Mouse (Mus musculus): ENCODE measurements around the gene Morc3. TPM values are rescaled to one million over a fixed set of nuclear protein-coding genes. Genes with fewer than 3 reads are reported as not detected.
"Not testable (repeated sequence)": the region's sequence is repeated elsewhere in the genome, so short reads cannot be mapped to it uniquely, and the experiment has no call there.

Gene Morc3
- total RNA-seq, 2 experiments from 2014 or later, result 29.2 to 29.9 TPM

DNA sequence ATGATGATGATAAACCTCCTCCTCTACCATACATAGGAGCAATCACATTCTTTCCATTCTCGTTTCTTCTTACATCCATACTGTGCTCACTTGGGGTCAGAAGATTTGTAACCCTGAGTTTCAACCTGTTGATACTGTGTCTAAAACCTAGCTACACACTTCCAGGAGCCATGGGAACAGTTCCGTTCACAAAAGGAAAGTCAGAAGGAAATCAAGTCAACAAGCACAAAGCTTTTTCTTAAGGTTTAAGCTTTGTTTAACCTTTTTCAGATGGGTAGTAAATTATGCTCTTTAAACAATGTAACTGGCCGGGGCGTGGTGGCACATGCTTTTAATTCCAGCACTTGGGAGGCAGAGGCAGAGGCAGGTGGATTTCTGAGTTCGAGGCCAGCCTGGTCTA lies 14.6 kb upstream of the Morc3 start:
- no peak for DNase-seq (ENCODE audit: extremely low spot score in 1 of 2, low spot score in 1 of 2)

DNA sequence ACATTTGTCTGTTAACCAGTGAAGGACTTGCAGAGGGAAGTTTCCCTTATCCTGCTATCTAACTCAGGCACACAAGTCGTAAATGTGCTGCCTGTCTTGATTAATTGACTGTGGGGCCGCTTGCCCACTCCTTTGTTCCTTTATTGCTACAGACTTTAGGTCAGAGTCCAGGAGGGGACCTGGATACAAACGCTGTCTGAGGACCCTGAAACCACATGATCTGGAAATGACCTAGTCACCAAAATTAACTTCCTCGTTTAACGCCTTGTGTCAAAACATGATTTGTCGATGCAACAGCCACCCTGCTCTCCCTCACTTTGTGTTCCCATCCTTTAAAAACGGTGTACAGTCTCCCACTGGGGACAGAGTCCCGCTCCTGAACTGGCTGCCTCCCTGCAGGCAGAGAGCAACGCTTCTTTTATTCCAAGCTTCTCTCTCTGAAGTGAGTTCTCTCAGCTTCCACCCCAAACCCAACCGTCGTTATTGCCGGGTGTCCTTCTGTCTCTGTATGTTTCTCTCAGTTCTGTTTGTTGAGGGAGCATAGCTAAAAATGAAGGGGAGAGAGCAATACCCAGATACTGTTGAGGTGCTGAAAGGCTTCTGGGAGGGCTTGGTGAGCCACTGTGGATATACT lies 13.1 kb upstream of the Morc3 start:
- no peak for DNase-seq (ENCODE audit: extremely low spot score in 1 of 2, low spot score in 1 of 2)

DNA sequence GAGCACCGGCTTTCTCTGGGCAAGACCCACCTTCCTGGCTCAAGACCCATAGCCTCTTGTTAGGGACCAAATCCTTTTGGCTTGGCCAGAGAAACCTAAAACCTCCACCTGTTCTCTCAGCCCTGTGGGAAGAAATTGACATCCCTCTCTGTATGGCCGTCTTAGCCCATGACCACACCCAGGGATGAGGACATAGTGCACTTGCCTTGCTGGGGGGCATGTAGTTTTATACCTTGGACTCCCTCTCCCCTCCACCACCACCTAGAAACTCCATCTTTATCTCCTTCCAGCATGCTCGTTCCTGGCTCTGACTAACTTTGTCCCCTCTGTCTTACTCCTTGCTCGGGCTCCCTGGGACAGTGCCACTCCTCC lies 12.6 kb upstream of the Morc3 start:
- DNase-seq (ENCODE audit: extremely low spot score in 1 of 2, low spot score in 1 of 2), result no peak

DNA sequence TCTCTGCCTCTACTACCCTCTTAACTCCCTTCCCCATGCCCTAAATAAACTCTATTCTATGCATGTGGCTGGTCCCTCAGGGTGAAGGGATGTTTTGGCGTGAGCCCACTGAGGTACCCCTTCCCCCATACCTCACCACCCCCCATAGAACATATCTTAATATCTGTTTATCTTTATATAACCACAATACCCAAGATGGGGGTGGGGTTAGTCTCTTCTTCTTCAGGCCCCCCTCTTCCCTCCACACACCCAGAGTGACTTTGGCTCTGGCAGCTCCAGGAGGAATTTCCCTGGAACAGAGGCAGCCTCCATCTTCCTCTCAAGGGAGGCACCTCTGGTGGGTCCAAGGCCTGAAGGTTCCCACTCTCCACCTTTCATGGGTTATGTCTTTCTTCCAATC lies 11.9 kb upstream of the Morc3 start:
- no peak for DNase-seq (ENCODE audit: extremely low spot score in 1 of 2, low spot score in 1 of 2)

DNA sequence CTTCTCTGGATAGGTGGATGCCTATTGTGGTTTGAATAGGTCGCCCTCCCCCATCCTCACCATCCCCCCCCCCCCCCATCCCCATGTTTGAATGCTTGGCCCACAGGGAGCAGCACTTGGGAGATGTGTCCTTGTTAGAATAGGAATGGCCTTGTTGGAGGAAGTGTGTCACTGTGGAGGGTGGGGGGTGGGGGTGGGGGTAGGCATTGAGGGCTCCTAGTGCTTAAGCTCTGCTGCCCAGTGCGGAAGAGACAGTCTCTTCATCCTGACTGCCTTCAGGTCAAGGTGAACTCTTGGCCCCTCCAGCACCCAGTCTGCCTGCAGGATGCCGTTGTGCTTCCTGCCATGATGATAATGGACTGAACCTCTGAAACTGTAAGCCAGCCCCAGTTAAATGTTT lies 10.2 kb upstream of the Morc3 start:
- no peak for DNase-seq (ENCODE audit: extremely low spot score in 1 of 2, low spot score in 1 of 2)

DNA sequence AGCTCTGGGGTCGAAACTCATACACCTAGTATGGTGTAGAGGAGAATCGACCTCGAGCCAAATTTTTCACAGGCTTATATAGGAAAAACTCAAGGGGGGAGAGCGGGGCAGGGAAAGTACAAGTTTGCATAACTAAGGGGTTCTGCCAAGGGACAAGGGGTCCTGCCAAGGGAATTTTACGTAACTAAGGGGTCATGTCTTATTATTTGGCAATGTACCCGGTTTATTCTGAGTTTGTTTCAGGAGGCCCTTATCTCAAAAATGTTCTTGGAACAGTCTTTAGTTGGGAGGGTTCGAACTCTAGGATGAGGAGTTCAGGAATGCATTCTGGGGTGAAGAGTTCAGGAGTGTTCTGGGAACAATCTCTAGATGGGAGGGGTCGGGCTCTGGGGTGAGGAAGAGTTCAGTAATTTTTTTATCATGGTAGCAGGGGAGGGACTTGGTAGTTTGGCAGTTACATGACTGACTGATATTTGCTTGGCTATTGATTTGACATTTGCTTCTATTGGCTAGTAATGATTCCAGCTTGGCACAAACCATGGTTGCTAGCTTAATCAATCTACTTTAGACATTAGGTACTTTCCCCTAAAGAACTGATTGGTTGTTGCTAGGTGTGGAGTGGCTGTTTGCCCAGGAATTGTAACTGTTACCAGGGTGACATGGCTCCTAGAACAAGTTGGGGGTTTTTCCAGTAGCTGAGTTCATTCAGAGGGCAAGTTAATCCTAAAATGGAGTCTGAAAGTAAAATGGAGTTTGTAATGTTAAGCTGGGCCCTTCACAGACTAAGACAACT lies 9.3 kb upstream of the Morc3 start:
- not testable (repeated sequence) for DNase-seq (ENCODE audit: extremely low spot score in 1 of 2, low spot score in 1 of 2)

DNA sequence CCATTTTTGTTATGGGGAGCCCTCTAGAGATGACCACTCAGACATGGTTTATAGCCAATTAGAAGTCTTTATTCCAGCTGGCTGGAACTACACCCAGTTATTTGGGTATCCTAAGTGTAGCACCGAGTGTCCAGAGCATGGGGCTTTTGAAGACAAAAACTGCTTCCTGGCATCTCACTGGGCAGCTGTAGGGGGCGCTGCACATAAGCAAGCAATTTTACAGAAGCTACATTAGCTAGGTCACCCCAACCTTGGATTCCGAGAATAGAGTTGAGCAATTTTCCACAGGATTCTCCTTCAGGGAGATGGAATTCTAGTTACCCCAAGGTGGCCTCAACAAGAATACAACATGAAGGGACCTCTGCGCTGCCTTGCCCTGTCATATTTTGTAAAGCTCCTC lies 7.1 kb upstream of the Morc3 start:
- no peak for DNase-seq (ENCODE audit: extremely low spot score in 1 of 2, low spot score in 1 of 2)

DNA sequence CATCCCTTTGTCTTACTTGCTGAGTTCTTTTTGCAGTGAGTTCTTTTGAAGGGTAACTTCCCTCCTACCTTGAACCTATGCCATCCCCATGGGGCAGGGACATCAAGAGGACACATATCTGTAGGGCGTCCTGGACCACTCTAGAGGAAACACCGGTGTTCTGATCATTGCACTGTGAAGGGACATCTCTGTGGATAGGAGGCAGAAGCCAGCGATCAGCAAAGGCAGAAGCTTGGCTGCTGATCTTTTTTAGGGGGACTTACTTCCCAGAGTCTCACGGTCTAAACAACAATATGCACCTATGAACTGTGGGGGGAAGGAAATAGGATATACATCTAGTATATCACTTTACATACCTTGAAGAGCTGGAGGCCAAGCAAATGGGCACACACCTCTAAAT lies 6.5 kb upstream of the Morc3 start:
- DNase-seq (ENCODE audit: extremely low spot score in 1 of 2, low spot score in 1 of 2), result no peak

DNA sequence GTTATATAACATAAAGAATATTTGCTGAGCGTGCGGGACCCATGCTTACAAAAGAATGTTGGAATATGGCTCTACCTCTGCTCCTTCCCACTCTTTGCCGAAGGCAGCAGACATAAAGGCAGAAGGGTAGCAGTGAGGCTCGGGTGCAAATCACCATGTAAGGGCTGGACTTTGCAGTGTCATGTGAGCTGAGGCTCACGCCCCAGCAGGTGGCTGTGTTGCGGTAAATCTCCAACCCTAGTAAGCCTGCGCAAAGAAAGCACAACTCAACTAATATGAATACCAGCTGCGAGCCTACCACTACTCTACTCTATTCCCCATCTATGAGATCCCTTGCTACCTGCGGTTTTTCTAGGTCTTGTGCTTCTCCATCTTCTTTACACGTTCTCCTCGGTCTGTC lies 5.9 kb upstream of the Morc3 start:
- DNase-seq (ENCODE audit: extremely low spot score in 1 of 2, low spot score in 1 of 2), result no peak

DNA sequence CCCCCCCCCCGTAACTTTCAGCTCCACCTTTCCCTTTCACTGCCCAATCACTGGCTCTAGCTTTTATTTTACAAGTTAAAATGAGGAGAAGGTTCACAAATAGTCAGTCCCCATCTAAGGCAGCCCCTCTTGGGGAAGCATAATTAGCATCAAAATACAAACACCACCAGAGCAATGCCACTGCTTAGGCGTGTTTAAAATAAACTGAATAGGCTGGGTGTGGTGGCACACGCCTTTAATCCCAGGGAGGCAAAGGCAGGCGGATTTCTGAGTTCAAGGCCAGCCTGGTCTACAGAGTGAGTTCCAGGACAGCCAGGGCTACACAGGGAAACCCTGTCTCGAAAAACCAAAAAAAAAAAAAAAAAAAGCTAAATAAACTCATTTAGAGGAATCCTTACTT lies 5.4 kb upstream of the Morc3 start:
- DNase-seq (ENCODE audit: extremely low spot score in 1 of 2, low spot score in 1 of 2), result not testable (repeated sequence)

DNA sequence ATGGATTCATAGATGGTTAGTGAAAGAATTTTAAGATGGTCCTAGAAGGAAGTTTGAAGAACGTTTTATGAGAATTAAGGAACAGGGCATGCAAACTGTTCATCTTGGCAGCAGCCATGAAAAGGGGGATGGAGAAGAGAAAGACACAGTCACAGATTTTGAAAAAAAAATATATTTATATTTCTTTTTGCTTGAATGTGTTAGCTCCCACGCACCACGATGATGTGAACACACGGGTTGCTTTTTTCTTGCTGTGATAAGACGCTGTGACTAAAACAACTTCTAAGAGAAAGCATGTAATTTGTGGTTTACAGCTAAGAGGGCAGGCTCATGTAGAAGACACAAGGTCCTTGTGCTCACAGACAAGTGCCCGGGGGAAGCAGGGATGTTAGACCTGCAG lies 5.0 kb upstream of the Morc3 start:
- DNase-seq (ENCODE audit: extremely low spot score in 1 of 2, low spot score in 1 of 2), result no peak

DNA sequence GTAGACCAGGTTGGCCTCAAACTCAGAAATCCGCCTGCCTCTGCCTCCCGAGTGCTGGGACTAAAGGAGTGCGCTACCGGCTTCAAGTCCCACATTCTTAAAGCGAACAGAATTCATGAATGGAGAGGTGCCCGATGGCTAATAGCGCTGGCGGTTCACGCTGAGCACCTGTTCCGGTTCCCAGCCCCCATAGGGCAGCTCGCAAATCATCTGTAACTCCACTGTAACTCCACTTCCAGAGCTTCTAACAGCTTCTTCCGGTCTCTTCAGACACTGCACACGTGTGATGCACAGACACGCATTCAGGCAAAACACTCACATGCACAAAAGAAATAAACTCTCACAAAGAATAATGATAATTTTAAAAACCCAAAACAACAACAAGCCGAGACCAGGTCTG lies 2.4 kb upstream of the Morc3 start:
- no peak for DNase-seq (ENCODE audit: extremely low spot score in 1 of 2, low spot score in 1 of 2)

DNA sequence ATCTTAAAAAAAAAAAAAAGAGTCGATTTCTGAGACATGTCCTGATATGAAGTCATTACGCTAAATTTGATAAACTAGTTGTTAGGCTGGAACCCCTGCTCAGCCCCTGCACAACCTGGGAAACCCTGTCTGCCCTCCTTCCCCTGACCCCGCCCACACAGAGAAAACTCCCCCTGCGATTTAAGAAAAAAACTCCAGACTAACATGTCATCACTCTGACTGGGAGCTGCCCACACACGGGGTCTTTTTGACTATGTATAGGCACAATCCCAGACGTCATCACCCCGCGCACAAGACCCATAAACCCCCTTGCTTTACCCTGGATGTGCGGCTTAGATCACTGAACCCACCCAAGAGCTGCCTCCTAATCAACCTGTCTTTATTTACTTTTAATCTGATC lies 1.9 kb upstream of the Morc3 start:
- DNase-seq (ENCODE audit: extremely low spot score in 1 of 2, low spot score in 1 of 2), result no peak

DNA sequence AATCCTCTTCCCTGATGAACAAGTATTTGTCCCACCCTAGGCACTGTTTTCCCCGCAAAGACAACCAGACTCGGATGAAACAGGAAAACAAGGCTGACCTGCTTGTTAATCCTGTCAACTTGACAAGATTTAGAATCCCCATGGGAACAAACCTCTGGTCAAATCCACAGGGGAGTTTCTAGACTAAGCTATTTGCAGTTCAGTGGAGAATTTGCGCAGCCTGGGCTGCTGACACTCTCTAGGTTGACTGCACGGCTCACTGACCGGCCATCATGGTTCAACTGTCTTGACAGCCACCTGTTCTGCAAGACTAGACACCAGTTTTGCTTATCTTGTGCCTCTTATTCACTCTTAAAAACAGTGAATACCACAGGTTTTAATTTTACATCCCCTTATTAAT lies 1.0 kb upstream of the Morc3 start:
- no peak for DNase-seq (ENCODE audit: extremely low spot score in 1 of 2, low spot score in 1 of 2)

DNA sequence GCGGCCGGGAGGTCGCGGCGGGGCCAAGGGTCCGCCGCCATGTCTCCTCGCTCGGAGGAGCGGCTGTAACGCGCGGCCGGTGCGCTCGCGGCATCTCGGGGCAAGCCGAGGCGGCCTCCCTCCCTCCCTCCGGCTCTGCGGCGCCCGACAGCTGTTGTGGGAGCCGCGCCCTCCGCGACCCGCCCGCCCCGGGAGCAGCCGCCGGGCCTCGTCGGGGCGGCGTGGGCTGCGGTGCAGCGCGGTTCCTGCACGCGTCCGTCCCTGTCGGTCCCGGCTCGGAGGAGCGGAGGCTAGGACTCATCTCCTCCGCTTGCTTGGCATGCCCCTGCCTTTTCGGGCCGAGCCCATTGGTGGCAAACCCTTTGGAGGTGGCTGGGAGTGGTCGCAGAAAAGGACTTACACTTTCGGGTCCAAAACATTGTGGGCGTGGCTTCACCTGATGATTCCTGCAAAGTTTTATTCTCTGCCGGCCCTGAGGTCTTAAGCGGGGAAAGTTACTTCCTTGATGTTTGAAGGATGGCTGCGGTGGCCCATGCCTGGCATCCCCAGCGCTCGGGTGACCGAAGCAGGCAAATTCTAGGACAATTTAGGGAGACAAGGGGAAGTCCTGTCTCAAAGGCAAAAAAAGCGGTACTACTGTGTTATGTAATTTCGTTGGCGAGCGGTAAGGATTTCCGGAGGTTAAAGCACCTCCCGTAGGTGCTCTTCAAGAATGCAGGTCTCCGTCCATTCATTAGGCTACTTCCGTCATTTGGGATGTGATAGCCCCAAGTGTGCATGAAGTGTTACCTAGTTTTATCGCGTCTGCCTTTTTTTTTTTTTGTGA lies 743 bp downstream of the Morc3 start:
- DNase-seq (ENCODE audit: extremely low spot score in 1 of 2, low spot score in 1 of 2), result peak; percentile 14 to 37

DNA sequence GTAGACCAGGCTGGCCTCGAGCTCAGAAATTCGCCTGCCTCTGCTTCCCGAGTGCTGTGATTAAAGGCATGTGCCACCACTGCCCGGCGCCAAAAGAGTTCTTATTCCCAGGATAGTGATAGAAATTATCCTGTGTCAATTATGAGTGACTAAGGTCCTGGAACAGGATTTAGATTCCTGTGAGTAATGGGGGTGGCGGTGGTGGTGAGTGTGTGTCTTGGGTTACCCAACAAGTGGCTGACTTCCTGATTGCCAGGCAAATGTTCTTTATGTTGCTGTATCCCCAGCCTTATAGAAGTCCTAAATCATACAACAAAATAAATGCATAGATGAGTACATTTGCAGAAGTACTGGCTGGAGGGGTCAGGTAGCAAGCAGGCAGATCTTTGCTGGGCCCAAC lies 1.6 kb downstream of the Morc3 start:
- no peak for DNase-seq (ENCODE audit: extremely low spot score in 1 of 2, low spot score in 1 of 2)

DNA sequence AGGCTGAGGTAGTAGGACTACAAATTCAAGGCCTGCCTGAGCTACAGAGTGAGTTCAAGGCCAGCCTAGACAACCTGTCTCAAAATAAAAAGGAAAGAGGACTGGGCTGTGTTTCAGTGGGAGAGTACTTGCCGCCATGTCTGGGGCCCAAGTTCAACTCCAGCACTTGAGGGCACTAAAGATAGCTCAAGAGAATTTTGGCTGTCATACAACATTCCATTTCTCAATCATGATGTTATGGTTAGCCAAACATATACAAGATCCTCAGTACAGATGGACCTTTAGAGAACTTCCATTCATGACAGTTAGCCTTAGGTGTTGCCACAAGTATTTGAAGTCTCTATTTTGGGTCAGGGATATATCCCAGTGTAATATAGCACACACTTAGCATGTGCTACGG lies 2.2 kb downstream of the Morc3 start:
- DNase-seq (ENCODE audit: extremely low spot score in 1 of 2, low spot score in 1 of 2), result no peak

DNA sequence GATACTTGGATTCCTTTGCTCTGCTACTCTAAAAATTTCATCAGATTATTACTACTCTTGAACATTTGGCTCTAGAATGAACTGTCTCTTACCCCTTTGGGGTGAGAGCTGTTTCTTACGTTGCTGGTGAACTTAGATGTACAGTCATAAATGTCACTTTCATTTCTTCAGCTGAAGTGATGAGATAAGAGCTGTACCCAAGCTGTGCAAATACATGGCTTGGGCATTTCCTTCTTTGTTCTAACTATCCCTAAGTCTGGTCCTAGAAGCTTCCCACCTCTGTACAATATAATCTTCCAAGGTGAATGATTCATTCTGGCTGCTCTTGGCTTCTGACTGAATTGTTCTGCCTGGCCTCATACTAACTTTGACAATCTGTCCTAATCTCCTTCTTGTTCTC lies 7.1 kb downstream of the Morc3 start:
- no peak for DNase-seq (ENCODE audit: extremely low spot score in 1 of 2, low spot score in 1 of 2)

DNA sequence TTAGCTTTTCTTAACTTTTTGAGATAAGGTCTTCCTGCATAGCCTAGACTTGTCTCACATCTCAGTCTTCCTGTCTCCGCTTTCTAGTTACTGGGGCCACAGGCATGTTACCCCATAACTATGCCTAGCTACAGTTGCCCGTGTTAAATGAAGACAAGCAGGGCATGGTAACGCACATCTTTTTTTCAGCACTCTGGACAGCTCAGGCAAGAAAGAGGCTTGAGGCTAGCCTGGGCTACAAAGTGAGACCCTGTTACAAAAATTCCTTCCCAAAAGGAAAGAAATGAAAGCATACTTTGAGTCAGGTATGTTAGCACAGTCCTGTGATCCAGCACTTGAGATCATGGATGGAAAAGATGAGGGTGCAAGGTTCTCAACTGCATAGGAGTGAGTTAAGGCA lies 18.6 kb downstream of the Morc3 start:
- no peak for DNase-seq (ENCODE audit: extremely low spot score in 1 of 2, low spot score in 1 of 2)

DNA sequence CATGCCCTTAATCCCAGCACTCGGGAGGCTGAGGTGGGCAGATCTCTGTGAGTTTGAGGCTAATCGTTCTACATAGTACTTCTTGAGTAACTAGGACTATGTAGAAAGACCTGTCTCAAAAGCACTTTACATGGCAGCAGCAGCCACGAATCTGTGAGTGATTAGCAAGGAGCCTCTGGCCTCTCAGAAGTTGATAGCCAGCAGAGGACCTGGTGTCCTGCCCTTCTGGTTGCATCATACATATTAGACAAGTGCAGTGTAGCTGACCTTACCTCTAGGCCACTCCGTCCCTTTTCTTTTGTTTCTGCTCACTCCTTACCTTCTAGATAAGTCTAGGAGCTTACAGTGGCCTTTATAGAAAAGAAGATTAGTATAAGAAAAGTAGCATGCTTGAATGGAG lies 28.0 kb downstream of the Morc3 start:
- DNase-seq (ENCODE audit: extremely low spot score in 1 of 2, low spot score in 1 of 2), result no peak

DNA sequence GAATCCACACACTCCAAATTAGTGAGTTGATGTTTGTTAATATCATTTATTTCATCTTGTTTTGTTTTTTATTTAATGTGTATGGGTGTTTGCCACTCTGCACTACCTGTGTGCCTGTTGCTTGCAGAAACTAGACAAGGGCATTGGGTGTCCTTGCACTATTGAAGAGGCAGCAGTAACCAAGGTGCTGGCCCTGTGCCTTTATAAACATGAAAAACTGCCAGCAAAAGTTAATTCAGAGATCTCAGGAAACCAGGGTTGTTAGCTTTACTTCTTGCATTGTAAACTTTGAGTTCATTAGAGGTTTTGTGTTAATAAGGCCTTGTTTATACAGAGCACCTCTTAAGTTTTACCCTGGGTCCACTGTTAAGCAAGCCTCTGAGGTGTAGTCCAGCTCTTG lies 28.8 kb downstream of the Morc3 start:
- no peak for DNase-seq (ENCODE audit: extremely low spot score in 1 of 2, low spot score in 1 of 2)

DNA sequence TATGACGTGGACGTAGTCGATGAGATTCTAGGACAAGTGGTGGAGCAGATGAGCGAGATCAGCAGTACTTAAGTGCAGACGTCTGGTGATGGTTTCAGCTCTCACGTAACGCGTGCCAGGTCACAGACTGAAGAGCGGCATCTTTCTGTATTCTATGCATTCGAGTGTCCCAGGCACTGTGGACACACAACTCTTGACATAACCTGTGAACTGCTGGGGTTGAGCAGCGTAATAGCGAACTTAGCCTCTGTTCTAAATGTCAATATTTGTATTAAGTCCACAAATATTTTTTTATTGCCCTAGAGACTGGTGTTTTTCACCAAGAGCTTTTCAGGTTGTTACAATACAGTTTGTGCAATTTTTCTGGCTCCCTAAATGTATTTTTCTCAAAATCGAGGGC lies 42.9 kb downstream of the Morc3 start:
- DNase-seq (ENCODE audit: extremely low spot score in 1 of 2, low spot score in 1 of 2), result no peak

Measured in layer of hippocampus, postnatal 25 days (tissue).